Mouse (Mus musculus) embryo, embryonic 10 days (tissue): Measurements from ENCODE around the gene Gfod1.

Experiments used
- DNase-seq: peaks from one replicate; pipeline ENCODE4 v3.0.0-alpha.2; 2015; ENCODE audit warnings: low spot score

The Gfod1 gene

DNA sequence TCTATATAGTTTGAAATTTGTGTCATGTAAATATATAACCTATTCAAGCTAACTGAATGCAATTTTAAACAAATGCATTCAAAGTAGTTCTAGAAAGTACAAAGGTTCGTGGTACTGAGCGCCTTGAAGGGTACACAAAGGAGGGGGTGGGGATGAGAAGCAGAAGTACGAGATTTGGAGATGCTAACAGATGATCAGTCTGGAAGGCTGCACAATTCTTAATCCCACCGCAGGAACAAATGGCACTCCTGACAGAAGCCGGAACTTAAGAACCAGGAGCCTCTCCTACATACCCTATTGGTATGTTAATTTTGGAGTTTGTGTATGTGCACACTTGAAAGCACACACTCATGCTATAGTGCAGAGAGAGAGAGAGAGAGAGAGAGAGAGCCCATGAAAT lies 4.8 kb downstream of the Gfod1 start:
- no peak for DNase-seq

DNA sequence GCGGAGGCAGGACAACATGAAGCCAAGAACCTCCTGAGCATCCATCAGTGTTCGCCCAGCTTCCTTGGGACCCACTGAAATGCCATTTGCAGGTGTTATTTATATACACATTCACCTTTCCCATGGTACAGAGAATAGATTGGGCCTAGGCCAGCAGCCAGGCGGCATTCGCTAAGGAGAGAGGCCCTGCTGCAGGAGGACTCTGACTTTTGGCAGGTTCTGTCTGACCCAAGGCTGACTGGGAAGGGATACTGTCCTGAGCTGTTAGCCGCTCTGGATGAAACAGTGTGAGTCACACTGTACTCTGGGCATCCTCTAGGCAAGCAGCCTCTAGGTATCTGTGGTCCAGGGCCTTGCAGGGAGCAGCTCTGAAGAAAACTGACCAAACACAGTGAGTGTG lies 6.4 kb downstream of the Gfod1 start:
- no peak for DNase-seq

DNA sequence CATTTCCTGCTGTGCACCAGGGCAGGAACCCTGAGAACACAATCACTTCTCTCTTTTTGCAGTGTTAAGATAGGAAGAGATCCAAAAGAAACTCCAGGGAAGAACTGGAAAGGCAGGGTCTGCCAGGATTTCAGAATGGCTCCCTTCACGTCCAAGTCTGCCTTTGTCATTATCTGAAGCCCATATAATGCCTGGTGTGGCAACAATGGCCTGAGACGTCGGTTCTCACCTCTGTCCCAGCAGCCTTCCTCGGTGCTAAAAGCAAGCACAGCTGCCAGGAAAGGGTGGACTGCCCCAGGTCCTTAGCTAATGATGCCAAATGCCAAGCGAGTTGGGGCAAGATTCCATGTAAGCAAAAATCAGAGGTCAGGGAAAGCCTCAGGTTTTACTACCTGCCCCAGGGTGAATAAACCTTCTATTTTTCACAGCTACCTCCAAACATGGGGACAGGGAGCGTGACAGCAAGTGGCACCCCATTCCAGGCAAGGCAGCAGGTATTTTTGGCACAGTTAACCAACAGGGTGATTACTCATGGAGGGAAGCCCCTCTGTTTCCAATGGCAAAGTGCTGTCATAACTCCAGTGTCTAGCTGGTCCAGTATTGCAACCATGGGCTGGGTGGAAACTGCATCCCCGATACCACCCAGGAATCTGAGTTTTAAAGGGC lies 7.7 kb downstream of the Gfod1 start:
- DNase-seq = no peak

DNA sequence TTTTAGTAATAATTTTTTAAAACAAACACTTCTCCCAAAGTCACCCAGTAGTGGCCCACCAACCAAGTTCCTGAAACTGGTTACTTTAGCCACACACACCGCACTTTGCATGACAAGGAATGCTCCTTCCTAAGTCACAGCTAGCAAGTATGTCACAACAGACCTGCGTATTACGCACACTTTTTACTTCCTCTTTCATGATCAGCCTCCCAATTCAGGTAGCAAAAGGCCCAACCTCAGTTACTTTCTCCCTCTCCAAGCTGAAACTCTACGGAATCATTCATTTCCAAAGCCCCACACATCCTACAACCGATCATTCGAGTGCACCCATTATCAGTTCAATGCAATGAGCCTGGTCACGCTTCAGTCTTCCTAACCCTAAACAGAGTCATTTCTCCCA lies 8.3 kb downstream of the Gfod1 start:
- no peak for DNase-seq

DNA sequence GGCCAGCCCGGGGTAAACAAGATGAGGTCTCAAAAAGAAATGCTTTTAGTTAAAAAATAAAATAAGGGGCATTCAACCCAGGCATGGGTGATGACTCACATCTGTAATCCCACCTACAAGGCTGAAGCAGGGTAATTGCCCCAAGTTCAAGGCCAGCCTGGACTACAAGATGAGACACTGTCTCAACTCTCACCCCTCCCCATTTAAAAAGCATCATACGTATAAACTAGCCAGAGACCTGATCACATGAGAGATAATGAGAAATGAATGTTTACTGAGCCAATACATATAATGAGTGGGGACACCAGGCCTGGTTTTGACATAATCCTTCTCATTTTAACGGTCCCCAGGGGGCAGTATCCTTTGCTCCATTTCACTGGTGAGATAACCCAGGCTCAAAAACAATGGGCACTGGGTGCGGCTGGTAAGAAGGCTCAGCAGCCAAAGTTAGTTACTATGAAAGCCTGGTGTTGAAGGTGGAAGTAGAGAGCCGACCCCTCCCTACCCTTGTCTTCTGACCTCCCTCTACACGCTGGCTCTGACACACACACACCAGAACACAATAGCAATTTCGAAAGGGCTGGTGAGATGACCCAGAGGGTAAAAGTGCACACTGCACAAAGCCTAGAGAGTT lies 8.9 kb downstream of the Gfod1 start:
- DNase-seq = no peak

DNA sequence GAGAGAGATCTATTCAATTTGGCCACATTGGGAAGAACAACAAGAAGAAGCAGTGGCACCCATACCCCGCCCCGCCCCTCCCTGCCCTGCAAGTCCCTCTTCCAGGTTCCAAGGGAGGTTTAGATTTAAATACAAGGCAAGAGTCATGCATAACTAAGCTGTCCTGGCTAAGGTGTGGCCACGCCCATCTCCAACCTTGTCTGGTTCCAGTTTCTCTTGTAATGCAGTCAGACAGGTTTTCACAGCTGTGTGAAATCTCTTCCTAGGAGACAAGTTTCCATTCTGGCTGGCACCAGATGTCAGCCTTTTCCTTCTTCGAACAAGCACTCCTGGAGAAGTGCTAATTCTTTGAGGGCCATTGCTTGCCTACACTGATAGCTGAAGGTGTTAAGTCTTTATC lies 11.1 kb downstream of the Gfod1 start:
- peak; percentile 17 for DNase-seq

DNA sequence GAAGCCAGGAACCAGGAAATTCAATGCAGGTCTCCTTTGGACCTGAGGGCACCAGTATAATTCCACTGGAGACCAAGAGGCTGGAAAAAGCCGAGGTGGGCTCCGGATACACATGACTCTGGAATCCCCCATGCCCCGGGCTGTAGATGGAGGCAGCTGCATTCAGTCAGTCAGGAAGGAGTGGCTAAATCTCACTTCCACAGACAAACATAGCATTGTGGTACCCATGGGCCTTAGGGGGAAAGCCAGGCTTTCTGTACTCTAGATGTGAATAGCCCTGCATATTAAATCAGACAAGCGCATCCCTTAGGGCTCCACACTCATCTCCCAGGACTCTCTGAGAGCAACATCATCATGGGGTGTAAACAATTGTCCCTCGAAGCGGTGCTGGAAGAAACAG lies 14.9 kb downstream of the Gfod1 start:
- DNase-seq = no peak

DNA sequence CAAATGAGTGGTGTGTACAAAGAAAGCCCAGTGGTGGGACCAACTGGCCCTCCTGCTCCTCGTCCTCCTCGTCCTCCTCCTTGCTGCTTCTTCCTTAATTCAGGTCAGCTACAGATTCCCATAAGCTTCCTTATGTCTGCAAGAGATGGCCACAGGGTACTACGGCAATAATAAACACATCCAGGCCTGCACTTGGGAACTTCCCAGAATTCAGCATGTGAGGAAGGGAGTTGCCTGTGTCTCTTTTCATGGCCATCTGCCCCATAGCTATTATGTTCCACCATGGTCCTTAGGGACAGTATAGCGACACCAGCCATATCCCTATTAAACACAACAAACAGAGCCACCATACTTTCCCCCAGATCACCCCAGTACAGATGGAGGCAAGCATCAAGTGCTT lies 15.5 kb downstream of the Gfod1 start:
- DNase-seq = no peak

DNA sequence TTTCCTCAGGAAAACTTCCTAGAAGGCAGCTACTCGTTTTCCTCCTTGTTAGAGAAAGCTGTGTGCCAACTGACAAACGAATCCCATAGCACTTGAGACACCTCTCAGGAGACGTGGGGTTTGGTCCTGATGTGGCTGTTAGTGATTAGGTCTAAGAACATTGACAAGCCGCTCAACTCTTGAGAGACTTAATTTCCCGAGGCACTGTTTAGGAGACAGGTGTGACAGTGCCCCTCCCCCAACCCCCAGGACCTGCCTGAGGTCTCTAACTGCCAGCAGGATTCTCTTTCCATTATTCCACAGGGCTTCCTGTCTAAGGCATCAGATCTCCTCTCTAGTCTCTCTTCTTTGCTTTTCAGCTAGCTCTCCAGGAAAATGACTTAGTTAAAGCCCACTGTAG lies 15.9 kb downstream of the Gfod1 start:
- DNase-seq = no peak

DNA sequence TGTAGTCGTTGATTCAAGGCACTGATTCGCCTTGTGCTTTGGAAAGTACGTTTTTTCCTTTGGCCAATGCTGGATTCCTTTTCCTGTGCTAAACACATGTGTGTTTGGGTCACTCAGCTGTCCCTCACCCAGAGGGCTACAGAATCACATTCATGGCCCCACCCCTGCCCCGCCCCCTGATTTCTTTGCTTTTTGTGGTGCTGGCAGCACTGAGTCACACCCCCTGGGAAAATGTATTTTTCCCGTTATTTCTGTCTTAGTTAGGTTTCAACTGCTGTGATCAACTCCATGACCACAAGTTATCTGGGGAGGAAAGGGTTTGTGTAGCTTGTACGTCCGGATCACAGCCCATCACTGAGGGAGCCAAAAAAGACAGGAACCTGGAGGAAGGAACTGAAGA lies 17.1 kb downstream of the Gfod1 start:
- no peak for DNase-seq

DNA sequence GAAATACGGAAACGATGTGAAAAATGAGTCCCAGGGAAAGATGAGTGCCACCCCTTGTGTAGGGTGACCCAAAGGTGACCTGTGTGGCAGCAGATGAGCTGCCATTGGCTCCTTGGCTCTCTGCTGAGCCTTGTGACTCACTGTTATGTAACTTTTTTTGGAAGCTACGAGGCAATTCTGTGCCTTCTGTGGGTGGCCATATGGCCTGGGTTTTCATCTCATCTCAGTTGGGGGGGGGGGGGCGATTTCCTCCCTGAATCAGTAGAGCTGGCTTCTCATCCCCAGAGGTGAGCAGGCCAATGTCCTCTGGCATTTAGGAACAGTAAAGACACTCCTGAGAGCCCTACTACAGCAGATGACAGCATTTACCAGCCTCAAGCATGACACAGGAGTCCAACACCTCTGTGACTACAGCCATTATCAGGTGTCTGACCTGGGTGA lies 19.2 kb downstream of the Gfod1 start:
- no peak for DNase-seq

DNA sequence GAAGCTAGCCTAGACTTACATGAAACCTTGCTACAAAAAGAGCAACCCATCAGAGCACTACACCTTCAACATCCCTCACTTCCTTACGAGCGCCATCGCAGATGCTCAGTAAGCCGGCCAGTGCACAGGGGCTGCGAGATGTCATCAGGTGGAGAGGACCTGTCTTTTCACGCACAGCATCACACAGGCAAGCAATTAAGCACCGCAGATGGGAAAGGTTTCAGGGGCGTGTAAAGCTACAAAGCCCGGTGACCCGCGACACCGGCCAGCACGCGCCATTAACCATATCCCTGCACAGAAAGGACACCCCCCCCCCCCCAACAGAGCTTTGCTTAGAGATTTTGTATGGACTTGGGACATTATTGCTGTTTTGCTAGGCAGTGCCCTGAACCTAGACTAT lies 30.1 kb downstream of the Gfod1 start:
- DNase-seq = no peak

DNA sequence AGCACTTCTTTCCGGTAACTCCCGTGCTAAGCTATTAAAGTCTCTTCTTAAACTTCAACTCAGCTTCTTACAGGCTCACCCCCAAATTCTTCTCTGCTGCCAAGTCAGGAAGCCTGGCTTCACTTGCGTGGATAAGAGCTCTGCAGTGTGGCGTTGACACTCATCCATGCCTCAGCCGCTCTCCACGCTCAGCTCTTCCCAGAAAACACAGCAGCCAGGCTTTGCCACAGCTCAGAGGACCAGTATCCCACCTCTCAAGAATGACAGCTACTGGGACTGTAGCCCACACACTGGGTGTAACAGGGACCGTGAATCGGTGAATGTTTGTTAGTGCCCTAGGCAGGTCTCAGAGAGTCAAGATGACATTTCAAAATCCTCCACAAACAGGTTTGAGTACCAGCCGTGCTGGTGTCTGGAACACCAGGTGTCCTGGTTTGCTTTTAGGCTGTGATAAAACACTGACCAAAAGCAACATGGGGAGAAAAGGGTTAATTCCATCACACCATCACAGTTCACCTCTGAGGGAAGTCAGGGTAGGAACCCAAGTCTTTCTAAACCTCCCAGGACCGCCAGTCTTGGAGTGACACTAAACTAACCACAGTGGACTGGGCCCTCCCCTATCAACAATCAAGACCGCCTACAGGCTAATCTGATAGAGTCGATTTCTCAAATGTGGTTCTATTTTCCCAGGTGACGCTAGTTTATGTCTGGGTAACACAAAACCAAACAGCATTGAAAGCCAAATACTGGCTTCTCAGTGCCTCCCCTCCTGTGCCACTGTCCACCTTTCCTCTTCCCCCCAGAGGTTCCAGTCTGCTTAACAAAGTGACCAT lies 31.5 kb downstream of the Gfod1 start:
- DNase-seq = no peak

DNA sequence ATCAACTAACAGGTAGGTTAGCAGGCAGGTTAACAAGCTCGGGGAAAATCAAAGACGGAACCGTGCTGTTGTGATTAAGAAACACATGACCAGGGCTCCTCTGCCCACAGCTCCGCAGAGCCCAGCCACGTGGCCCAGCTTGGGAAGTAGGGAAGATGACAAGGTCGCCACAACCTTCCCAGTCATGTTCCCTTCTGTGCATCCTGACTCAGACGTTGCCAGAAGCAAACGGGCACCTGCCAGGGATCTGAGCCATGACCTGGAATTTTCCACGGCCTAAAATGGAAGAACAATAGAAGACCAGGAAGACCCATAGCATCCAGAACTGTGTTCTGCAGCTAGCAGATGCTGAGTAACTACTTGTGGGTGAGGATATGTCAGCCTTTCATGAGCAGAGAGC lies 32.5 kb downstream of the Gfod1 start:
- no peak for DNase-seq

DNA sequence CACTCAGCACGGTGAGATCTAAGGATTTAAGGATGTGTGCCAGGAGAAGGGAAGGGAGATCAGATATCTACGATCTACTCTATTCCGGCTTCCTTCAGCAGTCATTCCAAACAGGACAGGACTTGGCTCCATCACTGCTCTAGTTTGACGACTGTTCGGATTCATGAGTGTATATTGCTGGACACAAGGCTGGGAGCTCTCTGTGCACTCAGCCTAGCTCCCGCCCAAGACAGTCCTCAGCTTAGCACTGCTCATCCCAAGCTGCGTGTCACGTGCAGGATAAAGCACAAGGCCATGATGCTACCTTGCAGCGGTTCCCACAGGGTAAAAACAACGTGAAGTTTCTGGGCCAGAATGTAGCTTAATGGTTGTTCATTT lies 33.8 kb downstream of the Gfod1 start:
- no peak for DNase-seq

DNA sequence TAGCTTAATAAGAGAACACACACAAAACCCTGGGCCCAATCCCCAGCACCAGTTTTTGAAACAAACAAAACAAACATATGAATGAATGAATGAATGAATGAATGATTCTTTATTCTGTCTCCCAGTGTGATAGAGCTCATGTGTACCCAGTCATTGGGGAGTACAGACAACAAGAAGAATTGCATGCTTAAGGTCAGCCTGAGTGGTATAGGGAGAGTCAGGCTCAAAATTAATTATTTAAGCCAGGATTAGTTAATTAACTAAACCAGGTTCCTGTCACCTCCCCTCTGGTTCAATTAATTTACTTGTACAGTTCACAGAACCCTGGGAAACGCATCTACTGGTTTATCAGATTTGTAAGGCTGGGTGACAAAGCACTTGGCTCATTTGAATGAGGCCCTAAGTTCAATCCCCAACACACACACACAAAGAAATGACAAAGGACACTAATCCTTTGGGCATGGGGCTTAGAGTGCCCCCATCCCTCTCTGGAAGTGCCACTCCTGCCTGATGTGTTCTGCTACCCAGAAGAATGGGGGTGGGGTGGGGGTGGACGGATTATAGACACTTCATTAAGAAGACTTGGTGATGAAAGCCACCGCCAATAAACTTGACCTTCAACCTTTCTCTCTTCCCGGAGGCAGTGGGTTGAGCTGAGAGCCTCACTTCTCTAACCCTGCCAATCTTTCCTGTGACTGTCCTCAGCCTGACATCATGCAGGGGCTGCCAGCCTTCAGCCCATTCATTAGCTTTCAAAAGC lies 34.3 kb downstream of the Gfod1 start:
- peak; percentile 49 for DNase-seq

DNA sequence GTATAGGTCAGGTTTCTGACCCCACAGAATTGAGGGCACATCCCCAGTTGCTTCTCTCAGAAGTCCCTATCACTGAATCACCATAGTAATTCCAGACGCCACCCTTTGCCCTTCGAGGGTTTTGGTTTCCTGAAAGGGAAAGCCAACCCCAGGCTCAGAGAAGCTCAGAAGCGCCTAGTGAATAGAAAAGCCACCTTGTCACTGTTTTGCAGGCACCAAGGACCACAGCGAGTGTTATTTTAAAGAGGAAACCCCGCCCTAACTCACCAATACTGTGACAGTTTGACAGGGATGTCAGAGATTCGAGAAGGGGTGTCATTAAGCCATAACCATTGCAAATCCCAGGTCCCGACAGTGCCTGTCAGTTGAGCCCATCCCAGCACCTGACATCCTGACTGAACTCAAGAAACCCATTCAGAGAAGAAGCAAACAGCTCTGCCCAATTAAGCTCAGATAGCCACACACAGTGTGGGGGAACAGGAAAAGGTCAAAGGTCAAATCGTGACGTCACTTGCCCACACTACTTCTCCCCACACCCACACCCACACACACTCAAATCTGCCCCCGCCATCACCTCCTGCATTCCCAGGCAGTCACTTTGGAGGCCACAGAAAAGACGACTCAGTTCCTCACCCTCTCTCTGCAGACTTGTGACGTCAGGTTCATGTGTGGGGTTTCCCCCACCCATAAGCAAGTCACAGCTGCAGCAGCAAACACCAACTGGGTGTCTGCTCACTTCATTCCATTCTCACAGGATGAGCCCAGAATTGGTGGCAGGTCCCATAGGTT lies 35.2 kb downstream of the Gfod1 start:
- DNase-seq = peak; percentile 27

DNA sequence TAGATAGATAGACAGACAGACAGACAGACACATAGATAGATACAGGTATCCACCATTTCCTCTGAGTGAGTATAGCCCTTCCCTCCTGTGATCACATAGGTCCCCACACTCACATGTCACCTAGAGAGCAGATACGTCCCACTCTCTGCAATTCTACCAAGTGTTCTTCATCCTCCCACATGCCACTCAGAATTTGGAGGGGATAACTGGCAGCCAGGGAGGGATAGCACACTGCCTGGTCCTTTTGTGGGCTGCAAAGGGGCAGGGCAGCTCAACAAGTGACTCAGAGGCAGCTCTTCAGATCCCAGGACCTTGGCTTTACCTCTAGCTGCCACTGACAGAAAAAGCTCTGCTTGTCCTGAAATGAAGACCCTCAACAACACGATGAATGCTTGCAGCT lies 36.1 kb downstream of the Gfod1 start:
- DNase-seq = no peak

DNA sequence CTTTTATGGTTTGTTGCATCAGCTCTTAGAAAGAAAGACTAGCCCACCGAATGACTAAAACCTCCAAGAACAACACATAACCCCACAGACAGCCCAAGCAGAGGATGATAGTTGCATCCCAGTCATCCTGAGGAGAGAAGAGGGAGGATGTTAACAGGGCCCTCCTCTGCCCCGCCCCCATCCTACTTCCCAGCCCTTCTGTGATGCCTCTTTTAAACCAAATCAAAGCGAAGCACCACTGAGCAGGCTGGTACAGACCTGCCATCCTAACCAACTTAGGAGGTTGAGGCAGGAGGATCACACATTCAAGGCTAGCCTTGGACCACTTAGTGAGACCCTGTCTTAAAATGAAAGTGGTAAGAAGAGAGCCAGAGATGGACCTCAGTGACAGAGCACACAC lies 36.8 kb downstream of the Gfod1 start:
- no peak for DNase-seq

DNA sequence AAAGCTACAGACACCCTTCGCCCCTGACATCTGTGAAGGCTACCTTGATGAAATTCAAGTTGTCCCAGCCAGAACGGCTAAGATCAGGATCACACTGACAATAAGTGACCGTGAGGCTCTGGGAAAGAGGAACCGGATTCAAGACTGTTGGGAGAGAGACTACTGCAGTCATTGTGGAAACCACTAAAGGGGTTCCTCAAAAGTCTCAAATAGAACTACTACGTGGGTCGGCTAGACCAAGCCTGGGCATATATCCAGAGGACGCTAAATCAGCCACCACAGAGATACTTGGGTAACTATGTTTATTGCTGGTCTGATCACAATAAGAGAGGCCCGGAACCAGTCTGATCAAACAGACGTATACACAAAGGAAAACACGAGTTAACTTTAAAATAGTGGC lies 37.6 kb downstream of the Gfod1 start:
- no peak for DNase-seq

DNA sequence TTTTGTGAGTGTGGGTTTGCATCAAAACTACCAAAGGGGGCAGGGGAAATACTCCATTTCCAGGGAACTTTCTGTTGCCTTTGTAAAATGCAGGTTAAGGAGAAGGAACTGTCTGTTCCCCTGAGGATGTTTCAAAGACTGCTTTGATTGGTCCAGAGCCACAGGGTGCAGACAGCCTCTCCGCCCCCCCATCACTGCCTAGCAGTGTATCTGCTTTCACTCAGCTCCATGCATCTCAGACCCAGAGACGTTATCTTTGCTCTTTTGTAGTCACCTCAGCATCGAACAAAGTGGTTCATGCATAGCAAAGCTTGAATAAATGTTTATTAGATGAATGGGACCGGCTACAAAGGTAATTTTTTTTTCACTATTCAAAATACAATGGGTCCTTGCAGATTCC lies 38.9 kb downstream of the Gfod1 start:
- no peak for DNase-seq

DNA sequence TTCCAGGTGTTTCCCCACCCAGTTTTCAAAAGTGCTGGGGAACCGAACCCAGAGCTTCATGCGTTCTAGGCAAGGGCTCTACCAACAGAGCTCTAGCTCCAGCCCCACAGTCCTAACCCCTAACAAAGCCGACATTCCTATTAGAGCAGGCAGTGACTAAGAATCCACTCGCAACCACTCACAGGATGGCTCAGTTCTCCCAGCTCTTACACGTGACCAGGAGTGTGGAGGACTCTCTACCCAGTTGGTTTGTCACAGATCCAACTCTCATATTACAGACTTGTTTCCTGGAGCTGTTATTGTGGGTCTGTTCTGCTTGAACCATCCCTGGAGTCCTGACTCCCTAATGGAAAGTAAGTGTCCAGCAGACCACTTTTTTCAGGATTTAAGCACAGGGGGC lies 40.3 kb downstream of the Gfod1 start:
- no peak for DNase-seq
